Mouse (Mus musculus) cortical plate, adult 2 months (tissue): ENCODE data around the gene Fgd2.

ENCODE experiments used
- CTCF ChIP-seq: fragments of 200-500 bp; IDR thresholded peaks from 2 replicates; pipeline ENCODE4 v1.5.1; 2011; ENCODE audit warnings: mild to moderate bottlenecking, control low read depth, low read length; ENCODE audit not compliant: insufficient read depth; ENCODE audit errors: extremely low read depth
- POLR2A ChIP-seq: fragments of 200-500 bp; IDR thresholded peaks from 2 replicates; pipeline ENCODE4 v1.6.1; 2011; ENCODE audit warnings: mild to moderate bottlenecking, low read length, control low read depth; ENCODE audit not compliant: insufficient read depth; ENCODE audit errors: extremely low read depth

- TF ChIP-seq CTCF (no peak), POLR2A (no peak)
Observed at GRCm38 (mm10) chr17:29361982-29362691, 1.4 kb downstream of the Fgd2 start.
